Mouse (Mus musculus): ENCODE data around the gene Rem2.

Rem2 gene

GRCm38 (mm10) chr14:54475941-54476844 lies at the start of gene Rem2:
TSS of gene Rem2 (plus strand) at chr14:54476100.
- DNase-seq (ENCODE audit: low spot score) = no peak

- DNase-seq (ENCODE audit: low spot score) = peak; percentile 87
Observed at GRCm38 (mm10) chr14:54426689-54427398, 49.1 kb upstream of the Rem2 start, which contains the start of gene Mrpl52. TSS of gene Mrpl52 (plus strand) at chr14:54426909.

GRCm38 (mm10) chr14:54427696-54428095 lies 48.2 kb upstream of the Rem2 start:
- DNase-seq (ENCODE audit: low spot score) = no peak

GRCm38 (mm10) chr14:54428421-54428820 lies 47.5 kb upstream of the Rem2 start:
- DNase-seq (ENCODE audit: low spot score) = no peak

- no peak for DNase-seq (ENCODE audit: low spot score)
Observed at GRCm38 (mm10) chr14:54429332-54430093, 46.4 kb upstream of the Rem2 start.

GRCm38 (mm10) chr14:54430406-54431145 lies 45.3 kb upstream of the Rem2 start:
- DNase-seq (ENCODE audit: low spot score) = no peak

- DNase-seq (ENCODE audit: low spot score) = peak; percentile 89
Observed at GRCm38 (mm10) chr14:54431334-54432077, 44.4 kb upstream of the Rem2 start, which contains the start of gene Mmp14. TSS of gene Mmp14 (plus strand) at chr14:54431612.

- peak; percentile 47 for DNase-seq (ENCODE audit: low spot score)
Observed at GRCm38 (mm10) chr14:54432078-54432836, 43.6 kb upstream of the Rem2 start.

- peak; percentile 76 for DNase-seq (ENCODE audit: low spot score)
Observed at GRCm38 (mm10) chr14:54432837-54433830, 42.8 kb upstream of the Rem2 start.

GRCm38 (mm10) chr14:54433941-54434531 lies 41.9 kb upstream of the Rem2 start:
- DNase-seq (ENCODE audit: low spot score) = peak; percentile 68

GRCm38 (mm10) chr14:54435194-54435918 lies 40.5 kb upstream of the Rem2 start:
- DNase-seq (ENCODE audit: low spot score) = no peak

GRCm38 (mm10) chr14:54439155-54439554 lies 36.7 kb upstream of the Rem2 start:
- no peak for DNase-seq (ENCODE audit: low spot score)

- no peak for DNase-seq (ENCODE audit: low spot score)
Observed at GRCm38 (mm10) chr14:54439610-54440009, 36.3 kb upstream of the Rem2 start.

GRCm38 (mm10) chr14:54440538-54440937 lies 35.4 kb upstream of the Rem2 start:
- no peak for DNase-seq (ENCODE audit: low spot score)

GRCm38 (mm10) chr14:54441365-54441764 lies 34.5 kb upstream of the Rem2 start:
- peak; percentile 37 for DNase-seq (ENCODE audit: low spot score)

GRCm38 (mm10) chr14:54442548-54442947 lies 33.4 kb upstream of the Rem2 start:
- DNase-seq (ENCODE audit: low spot score) = no peak

- DNase-seq (ENCODE audit: low spot score) = peak; percentile 78
Observed at GRCm38 (mm10) chr14:54443196-54443595, 32.7 kb upstream of the Rem2 start.

Measured in adipocyte (in vitro differentiated cells).